Mouse (Mus musculus): ENCODE data around the gene Nectin4. TPM values are rescaled to one million over a fixed set of nuclear protein-coding genes. Genes with fewer than 3 reads are reported as not detected.

Nectin4 gene
- total RNA-seq, 1 experiment from 2014 or later: 2.2 TPM

Other genes with a start within 250 kb of the Nectin4 start
- gene Sdhc, start 219.5 kb upstream of the Nectin4 start, total RNA-seq (2017): 16.3 and 16.9 TPM in 2 replicates
- not detected in 2 replicates for gene Mpz, start 219.4 kb upstream of the Nectin4 start, total RNA-seq (2017)
- 0.49 and 0.81 TPM in 2 replicates for gene Pcp4l1, start 173.8 kb upstream of the Nectin4 start, total RNA-seq (2017)
- gene Nr1i3, start 156.1 kb upstream of the Nectin4 start, total RNA-seq (2017): 0.25 TPM in 1 of 2 replicates, not detected in the other
- gene Tomm40l, start 147.6 kb upstream of the Nectin4 start, total RNA-seq (2017): 6.6 and 7.5 TPM in 2 replicates
- gene Apoa2, start 145.0 kb upstream of the Nectin4 start, total RNA-seq (2017): not detected in 2 replicates
- gene Fcer1g, start 135.7 kb upstream of the Nectin4 start, total RNA-seq (2017): 410 and 425 TPM in 2 replicates
- gene Adamts4, start 119.7 kb upstream of the Nectin4 start, total RNA-seq (2017): 0.12 TPM in 1 of 2 replicates, not detected in the other
- 150 and 174 TPM in 2 replicates for gene Ndufs2, start 118.7 kb upstream of the Nectin4 start, total RNA-seq (2017)
- 116 and 144 TPM in 2 replicates for gene B4galt3, start 99.8 kb upstream of the Nectin4 start, total RNA-seq (2017)
- gene Ppox, start 88.9 kb upstream of the Nectin4 start, total RNA-seq (2017): 48.4 and 57.0 TPM in 2 replicates
- gene Usp21, start 82.1 kb upstream of the Nectin4 start, total RNA-seq (2017): 45.5 and 45.7 TPM in 2 replicates
- 32.0 and 39.7 TPM in 2 replicates for gene Ufc1, start 75.1 kb upstream of the Nectin4 start, total RNA-seq (2017)
- 24.2 and 30.4 TPM in 2 replicates for gene Dedd, start 41.0 kb upstream of the Nectin4 start, total RNA-seq (2017)
- 27.2 and 33.0 TPM in 2 replicates for gene Nit1, start 24.5 kb upstream of the Nectin4 start, total RNA-seq (2017)
- 13.1 and 18.7 TPM in 2 replicates for gene Pfdn2, start 24.4 kb upstream of the Nectin4 start, total RNA-seq (2017)
- gene Klhdc9, start 9.3 kb upstream of the Nectin4 start, total RNA-seq (2017): 0.58 TPM in 1 of 2 replicates, not detected in the other
- 441 and 469 TPM in 2 replicates for gene Arhgap30, start 18.9 kb downstream of the Nectin4 start, total RNA-seq (2017)
- 111 and 138 TPM in 2 replicates for gene Usf1, start 41.2 kb downstream of the Nectin4 start, total RNA-seq (2017)
- gene Tstd1, start 48.8 kb downstream of the Nectin4 start, total RNA-seq (2017): 8.8 and 15.2 TPM in 2 replicates
- 2.5 and 2.9 TPM in 2 replicates for gene F11r, start 67.4 kb downstream of the Nectin4 start, total RNA-seq (2017)
- gene Alyref2, start 133.4 kb downstream of the Nectin4 start, total RNA-seq (2017): 20.3 and 20.7 TPM in 2 replicates
- not detected in 2 replicates for gene Itln1, start 165.2 kb downstream of the Nectin4 start, total RNA-seq (2017)
- 126 and 134 TPM in 2 replicates for gene Cd244a, start 189.1 kb downstream of the Nectin4 start, total RNA-seq (2017)
- 83.9 and 87.7 TPM in 2 replicates for gene Ly9, start 237.3 kb downstream of the Nectin4 start, total RNA-seq (2017)